Mouse (Mus musculus): ENCODE data around the gene Ccdc121. TPM values are rescaled to one million over a fixed set of nuclear protein-coding genes. Genes with fewer than 3 reads are reported as not detected.

The Ccdc121 gene
- total RNA-seq, 1 experiment: not detected

DNA sequence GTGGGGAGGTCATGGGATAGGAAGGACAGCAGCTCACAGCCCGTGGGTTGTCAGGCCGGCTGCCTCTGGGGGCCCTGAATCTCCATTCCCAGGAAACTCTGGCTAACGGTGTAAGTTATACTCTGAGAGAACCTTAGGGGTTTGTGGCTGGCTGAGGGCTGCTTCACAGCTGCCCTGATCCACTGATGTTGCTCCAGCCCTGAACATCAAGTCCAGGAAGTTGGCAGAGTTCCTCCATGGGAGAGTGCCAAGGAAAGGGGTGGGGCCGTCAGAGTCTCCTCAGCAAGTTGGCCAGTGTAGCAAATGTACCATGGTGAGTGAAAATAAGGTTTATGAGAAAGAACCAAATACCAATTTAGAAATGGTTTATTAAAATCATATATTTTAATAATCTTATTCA, 18.1 kb upstream of the Ccdc121 start:
- no peak overlapping the region for H3K9ac ChIP-seq (ENCODE audit: insufficient read depth, low read depth, low read length, poor library complexity, severe bottlenecking)
- in situ Hi-C loops (cut with MboI; ENCODE audit: low sequenced_read_pairs in 2 of 2, unreplicated experiment in 2 of 2): no loop called here
- no peaks in the 10 kb centered on the region for H3K36me3 ChIP-seq (ENCODE audit: control insufficient read depth, insufficient read depth, low read length, poor library complexity, severe bottlenecking)
- H3K27ac ChIP-seq (ENCODE audit: insufficient read depth, low read depth, low read length, poor library complexity, severe bottlenecking): no peak overlapping the region
- no peak for TF ChIP-seq HCFC1 (IDR thresholded peaks at IDR 0.05; ENCODE audit: borderline replicate concordance, insufficient read depth, low read length)
- no peak for TF ChIP-seq CHD2 (IDR thresholded peaks at IDR 0.05; ENCODE audit: low read depth, low read length)
- no peak for TF ChIP-seq MAFK (IDR thresholded peaks at IDR 0.05; ENCODE audit: insufficient read depth, low read depth, low read length)
- no peak for TF ChIP-seq ZNF384 (IDR thresholded peaks at IDR 0.05; ENCODE audit: low read depth, low read length)
- TF ChIP-seq ZC3H11A (IDR thresholded peaks at IDR 0.05; ENCODE audit: borderline replicate concordance, low read depth, low read length): no peak
- H3K4me3 ChIP-seq (ENCODE audit: insufficient read depth in 1 of 2, low read depth in 1 of 2, low read length in 2 of 2, poor library complexity in 1 of 2, severe bottlenecking in 1 of 2): no peak overlapping the region
- H3K9me3 ChIP-seq (ENCODE audit: control insufficient read depth, insufficient read depth, low read depth, low read length): no peaks in the 10 kb centered on the region
- DNase-seq (ENCODE audit: low read depth, low spot score): no peak
- no peaks in the 10 kb centered on the region for H3K4me1 ChIP-seq (ENCODE audit: control insufficient read depth in 2 of 2, insufficient read depth in 2 of 2, low read length in 2 of 2, poor library complexity in 1 of 2)

DNA sequence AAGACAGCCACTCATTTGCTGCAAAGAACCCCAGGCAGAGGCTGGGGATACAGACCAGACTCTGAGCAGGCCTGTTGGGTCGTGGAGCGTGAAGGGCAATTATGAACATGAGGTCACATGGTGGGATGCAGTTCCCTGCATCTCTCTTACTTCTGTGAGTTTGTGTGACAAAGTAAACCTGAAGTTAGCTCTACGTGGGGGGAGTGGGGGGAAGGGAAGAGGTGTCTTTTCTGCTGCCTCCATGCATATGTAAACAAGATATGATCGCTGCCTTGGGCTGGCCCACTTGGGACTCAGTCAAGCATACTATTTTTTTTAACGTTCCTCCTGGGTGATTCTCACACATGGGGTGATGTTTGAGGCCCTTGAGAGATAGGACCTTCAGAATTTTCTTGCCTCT, 14.7 kb upstream of the Ccdc121 start:
- DNase-seq (ENCODE audit: low read depth, low spot score): no peak
- Histone ChIP-seq H3K36me3 (ENCODE audit: control insufficient read depth, insufficient read depth, low read length, poor library complexity, severe bottlenecking) (no peaks in the 10 kb centered on the region), H3K4me1 (ENCODE audit: control insufficient read depth in 2 of 2, insufficient read depth in 2 of 2, low read length in 2 of 2, poor library complexity in 1 of 2) (no peaks in the 10 kb centered on the region), H3K27ac (ENCODE audit: insufficient read depth, low read depth, low read length, poor library complexity, severe bottlenecking) (no peak overlapping the region), H3K9ac (ENCODE audit: insufficient read depth, low read depth, low read length, poor library complexity, severe bottlenecking) (no peak overlapping the region), H3K4me3 (ENCODE audit: insufficient read depth in 1 of 2, low read depth in 1 of 2, low read length in 2 of 2, poor library complexity in 1 of 2, severe bottlenecking in 1 of 2) (no peak overlapping the region), H3K9me3 (ENCODE audit: control insufficient read depth, insufficient read depth, low read depth, low read length) (no peaks in the 10 kb centered on the region)
- TF ChIP-seq ZNF384 (IDR thresholded peaks at IDR 0.05; ENCODE audit: low read depth, low read length) (no peak), MAFK (IDR thresholded peaks at IDR 0.05; ENCODE audit: insufficient read depth, low read depth, low read length) (no peak), CHD2 (IDR thresholded peaks at IDR 0.05; ENCODE audit: low read depth, low read length) (no peak), ZC3H11A (IDR thresholded peaks at IDR 0.05; ENCODE audit: borderline replicate concordance, low read depth, low read length) (no peak), HCFC1 (IDR thresholded peaks at IDR 0.05; ENCODE audit: borderline replicate concordance, insufficient read depth, low read length) (no peak)
- in situ Hi-C loops (cut with MboI; ENCODE audit: low sequenced_read_pairs in 2 of 2, unreplicated experiment in 2 of 2): no loop called here

DNA sequence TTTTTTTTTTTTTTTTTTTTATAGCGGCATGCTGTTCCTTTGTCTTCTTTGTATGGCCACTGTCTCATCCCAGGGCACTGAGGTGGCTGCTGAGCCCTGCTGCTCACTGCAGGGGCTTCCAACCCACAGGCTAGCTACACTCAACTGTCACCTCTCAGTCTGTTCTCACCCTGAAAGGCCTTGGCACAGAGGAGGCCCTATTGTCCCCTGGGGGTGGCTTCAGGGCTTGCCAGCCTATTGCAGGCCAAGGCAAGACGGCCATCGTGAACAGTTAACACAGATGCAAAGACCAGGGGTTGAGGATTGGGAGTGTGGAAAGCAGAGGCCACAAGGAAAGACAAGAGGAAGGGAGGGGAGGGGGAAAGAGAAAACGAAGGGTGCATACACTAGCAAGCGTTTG, 12.6 kb upstream of the Ccdc121 start:
- Histone ChIP-seq H3K27ac (ENCODE audit: insufficient read depth, low read depth, low read length, poor library complexity, severe bottlenecking) (no peak overlapping the region), H3K36me3 (ENCODE audit: control insufficient read depth, insufficient read depth, low read length, poor library complexity, severe bottlenecking) (no peaks in the 10 kb centered on the region), H3K4me1 (ENCODE audit: control insufficient read depth in 2 of 2, insufficient read depth in 2 of 2, low read length in 2 of 2, poor library complexity in 1 of 2) (no peaks in the 10 kb centered on the region), H3K9ac (ENCODE audit: insufficient read depth, low read depth, low read length, poor library complexity, severe bottlenecking) (no peak overlapping the region), H3K9me3 (ENCODE audit: control insufficient read depth, insufficient read depth, low read depth, low read length) (no peaks in the 10 kb centered on the region), H3K4me3 (ENCODE audit: insufficient read depth in 1 of 2, low read depth in 1 of 2, low read length in 2 of 2, poor library complexity in 1 of 2, severe bottlenecking in 1 of 2) (no peak overlapping the region)
- TF ChIP-seq HCFC1 (IDR thresholded peaks at IDR 0.05; ENCODE audit: borderline replicate concordance, insufficient read depth, low read length) (no peak), MAFK (IDR thresholded peaks at IDR 0.05; ENCODE audit: insufficient read depth, low read depth, low read length) (no peak), ZC3H11A (IDR thresholded peaks at IDR 0.05; ENCODE audit: borderline replicate concordance, low read depth, low read length) (no peak)
- in situ Hi-C loops (cut with MboI; ENCODE audit: low sequenced_read_pairs in 2 of 2, unreplicated experiment in 2 of 2): no loop called here
- DNase-seq (ENCODE audit: low read depth, low spot score): no peak

DNA sequence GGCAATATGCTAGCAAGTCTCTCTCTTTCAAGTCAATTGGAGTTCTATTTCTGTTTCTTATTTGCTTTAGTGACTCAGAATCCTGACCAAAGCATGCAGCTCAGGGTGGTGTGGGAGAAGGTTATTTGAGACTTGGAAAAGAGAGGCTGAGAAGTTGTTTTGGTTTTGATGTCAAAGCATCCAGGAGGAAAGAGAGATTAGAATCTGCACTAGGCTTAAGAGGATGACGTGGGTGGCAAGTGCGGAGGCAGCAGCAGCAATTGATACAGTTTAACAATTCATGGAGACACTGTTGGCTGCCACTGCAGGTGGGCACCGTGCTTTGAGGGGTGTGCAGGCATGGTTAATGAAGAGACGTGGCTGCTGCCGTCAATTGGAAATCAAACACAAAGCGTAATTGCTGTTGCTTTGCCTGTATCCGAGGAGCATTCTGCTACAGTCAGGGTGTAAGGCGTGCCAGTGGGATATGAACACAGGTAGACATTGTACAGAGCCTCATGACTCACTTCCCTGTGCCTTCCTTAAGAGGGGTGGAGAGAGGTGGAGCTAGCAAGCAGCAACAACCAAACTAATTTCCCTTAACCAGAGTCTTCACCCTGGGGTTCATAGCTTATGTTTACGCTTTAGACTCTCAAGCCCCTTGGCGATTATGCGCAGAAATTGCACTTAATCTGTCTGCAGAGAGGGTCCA, 10.3 kb upstream of the Ccdc121 start:
- no peaks in the 10 kb centered on the region for H3K4me1 ChIP-seq (ENCODE audit: control insufficient read depth in 2 of 2, insufficient read depth in 2 of 2, low read length in 2 of 2, poor library complexity in 1 of 2)
- H3K36me3 ChIP-seq (ENCODE audit: control insufficient read depth, insufficient read depth, low read length, poor library complexity, severe bottlenecking): no peaks in the 10 kb centered on the region
- H3K9me3 ChIP-seq (ENCODE audit: control insufficient read depth, insufficient read depth, low read depth, low read length): no peaks in the 10 kb centered on the region
- in situ Hi-C loops (cut with MboI; ENCODE audit: low sequenced_read_pairs in 2 of 2, unreplicated experiment in 2 of 2): no loop called here
- no peak for TF ChIP-seq CHD2 (IDR thresholded peaks at IDR 0.05; ENCODE audit: low read depth, low read length)
- no peak for TF ChIP-seq MAFK (IDR thresholded peaks at IDR 0.05; ENCODE audit: insufficient read depth, low read depth, low read length)
- no peak for TF ChIP-seq HCFC1 (IDR thresholded peaks at IDR 0.05; ENCODE audit: borderline replicate concordance, insufficient read depth, low read length)
- no peak for TF ChIP-seq ZNF384 (IDR thresholded peaks at IDR 0.05; ENCODE audit: low read depth, low read length)
- TF ChIP-seq ZC3H11A (IDR thresholded peaks at IDR 0.05; ENCODE audit: borderline replicate concordance, low read depth, low read length): no peak
- no peak overlapping the region for H3K4me3 ChIP-seq (ENCODE audit: insufficient read depth in 1 of 2, low read depth in 1 of 2, low read length in 2 of 2, poor library complexity in 1 of 2, severe bottlenecking in 1 of 2)
- no peak overlapping the region for H3K9ac ChIP-seq (ENCODE audit: insufficient read depth, low read depth, low read length, poor library complexity, severe bottlenecking)
- no peak for DNase-seq (ENCODE audit: low read depth, low spot score)
- no peak overlapping the region for H3K27ac ChIP-seq (ENCODE audit: insufficient read depth, low read depth, low read length, poor library complexity, severe bottlenecking)

DNA sequence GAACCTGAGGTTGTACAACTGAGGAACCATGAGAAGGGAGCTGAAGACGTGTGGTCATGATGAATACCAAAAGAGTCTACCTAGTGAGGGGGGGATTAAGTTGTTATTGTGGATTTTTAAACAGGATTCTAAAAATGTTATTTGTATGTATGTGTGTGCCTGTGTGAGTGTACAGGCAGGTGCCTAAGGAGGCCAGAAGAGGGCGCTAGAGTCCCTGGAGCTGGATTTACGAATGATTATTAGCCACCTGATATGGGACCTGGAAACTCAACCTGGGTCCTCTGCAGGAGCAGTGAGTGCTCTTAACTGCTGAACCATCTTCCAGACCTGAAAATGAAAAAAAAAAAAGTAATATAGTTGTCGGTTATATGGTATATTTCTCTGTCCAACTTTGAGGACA, 7.9 kb upstream of the Ccdc121 start:
- 0 out of 2 replicates have a peak, but pooled peaks have one; percentile 35 for TF ChIP-seq ZC3H11A (IDR thresholded peaks at IDR 0.05; ENCODE audit: borderline replicate concordance, low read depth, low read length)
- TF ChIP-seq ZNF384 (IDR thresholded peaks at IDR 0.05; ENCODE audit: low read depth, low read length): no peak
- H3K9ac ChIP-seq (ENCODE audit: insufficient read depth, low read depth, low read length, poor library complexity, severe bottlenecking): no peak overlapping the region
- H3K36me3 ChIP-seq (ENCODE audit: control insufficient read depth, insufficient read depth, low read length, poor library complexity, severe bottlenecking): no peaks in the 10 kb centered on the region
- H3K4me1 ChIP-seq (ENCODE audit: control insufficient read depth in 2 of 2, insufficient read depth in 2 of 2, low read length in 2 of 2, poor library complexity in 1 of 2): no peaks in the 10 kb centered on the region
- H3K27ac ChIP-seq (ENCODE audit: insufficient read depth, low read depth, low read length, poor library complexity, severe bottlenecking): no peak overlapping the region
- no peak overlapping the region for H3K4me3 ChIP-seq (ENCODE audit: insufficient read depth in 1 of 2, low read depth in 1 of 2, low read length in 2 of 2, poor library complexity in 1 of 2, severe bottlenecking in 1 of 2)
- peak; percentile 29 for DNase-seq (ENCODE audit: low read depth, low spot score)
- in situ Hi-C loops (cut with MboI; ENCODE audit: low sequenced_read_pairs in 2 of 2, unreplicated experiment in 2 of 2): no loop called here
- no peaks in the 10 kb centered on the region for H3K9me3 ChIP-seq (ENCODE audit: control insufficient read depth, insufficient read depth, low read depth, low read length)
